Mouse (Mus musculus) G1E (cell line): ENCODE results near the gene Pdcd4. TPM values are rescaled to one million over a fixed set of nuclear protein-coding genes. Genes with fewer than 3 reads are reported as not detected.

Source experiments
- ATAC-seq: 2 replicates; pipeline ENCODE4 v1.8.0; 2016; ENCODE audit warnings: mild to moderate bottlenecking; ENCODE audit not compliant: insufficient number of reproducible peaks, poor library complexity, low FRiP score, severe bottlenecking; ENCODE audit errors: extremely low read depth
- DNase-seq: peaks from one replicate; pipeline ENCODE4 v3.0.0; 2012; ENCODE audit warnings: low spot score
- H3K27me3 ChIP-seq: 2 replicates; pipeline ENCODE4 v1.6.1; 2012; ENCODE audit warnings: mild to moderate bottlenecking, low read length, inconsistent platforms; ENCODE audit not compliant: insufficient read depth
- H3K36me3 ChIP-seq: replicated peaks from 2 replicates; pipeline ENCODE3; 2012; ENCODE audit warnings: mild to moderate bottlenecking, inconsistent platforms
- H3K4me1 ChIP-seq: 2 replicates; pipeline ENCODE4 v1.6.1; 2012; ENCODE audit warnings: low read depth, low read length, inconsistent platforms, mixed read lengths; ENCODE audit not compliant: insufficient read depth
- H3K4me3 ChIP-seq: 2 replicates; pipeline ENCODE4 v1.5.1; 2012; ENCODE audit warnings: low read depth, mild to moderate bottlenecking, inconsistent platforms, low read length, moderate library complexity, mixed read lengths
- H3K9me3 ChIP-seq: replicated peaks from 2 replicates; pipeline ENCODE4 v1.6.1; 2012; ENCODE audit warnings: inconsistent platforms
- CTCF ChIP-seq: IDR thresholded peaks from 2 replicates; pipeline ENCODE4 v1.5.1; 2012; ENCODE audit warnings: low read depth, low read length, inconsistent platforms, mixed read lengths
- GATA1 ChIP-seq: IDR thresholded peaks from 2 replicates; pipeline ENCODE4 v1.6.1; 2012; ENCODE audit warnings: borderline replicate concordance, low read length, inconsistent platforms, mixed read lengths
- GATA2 ChIP-seq: IDR thresholded peaks from 2 replicates; pipeline ENCODE4 v1.6.1; 2012; ENCODE audit warnings: low read depth, low read length, inconsistent platforms, borderline replicate concordance
- POLR2AphosphoS5 ChIP-seq: IDR thresholded peaks from 2 replicates; pipeline ENCODE4 v1.6.1; 2012; ENCODE audit warnings: low read depth, low read length, inconsistent platforms; ENCODE audit not compliant: insufficient replicate concordance
- TAL1 ChIP-seq: conservative IDR thresholded peaks from 2 replicates; pipeline ENCODE4 v1.6.1; 2012; ENCODE audit warnings: low read depth, low read length, inconsistent platforms, mixed read lengths
- polyA plus RNA-seq: library from polyadenylated mRNA; stranded (reverse); fragments of >175 nt; gene quantifications from 2 replicates; pipeline ENCODE4 v1.2.3, GENCODE M21; 2012
- total RNA-seq, 2 experiments: library from RNA; stranded (forward) in 1 of 2; stranded (reverse) in 1 of 2; fragments of 200-1000 nt in 1 of 2; fragments of >200 nt in 1 of 2; fragmentation: Nextera tagmentation in 1 of 2; gene quantifications; 2 replicates each; pipeline ENCODE4 v1.2.3; 2014 to 2017

Gene Pdcd4
- total and polyA plus RNA-seq, 3 experiments: 93.3 to 270 (median 255) TPM

GRCm38 (mm10) chr19:53877779-53878178, 14.3 kb upstream of the Pdcd4 start:
- H3K4me3 ChIP-seq: no peak overlapping the region
- no peaks in the 10 kb centered on the region for H3K36me3 ChIP-seq
- no peaks in the 10 kb centered on the region for H3K27me3 ChIP-seq
- no peak for DNase-seq
- ATAC-seq: no peak
- H3K9me3 ChIP-seq: no peaks in the 10 kb centered on the region
- TF ChIP-seq GATA1: no peak
- no peak for TF ChIP-seq POLR2AphosphoS5
- no peak for TF ChIP-seq CTCF
- TF ChIP-seq GATA2: no peak
- no peak for TF ChIP-seq TAL1
- H3K4me1 ChIP-seq: peaks cover 17% of the 10 kb centered on the region; the same call in 1 of the 2 replicates

- ATAC-seq (no peak), DNase-seq (no peak)
- Histone ChIP-seq H3K4me3 (no peak overlapping the region), H3K4me1 (peaks cover 27% of the 10 kb centered on the region), H3K9me3 (no peaks in the 10 kb centered on the region), H3K27me3 (no peaks in the 10 kb centered on the region), H3K36me3 (no peaks in the 10 kb centered on the region)
- TF ChIP-seq TAL1: no peak
- no peak for TF ChIP-seq GATA1
- TF ChIP-seq GATA2: no peak
- TF ChIP-seq CTCF: no peak
- TF ChIP-seq POLR2AphosphoS5: no peak
Measured at GRCm38 (mm10) chr19:53880460-53880859, 11.6 kb upstream of the Pdcd4 start.

GRCm38 (mm10) chr19:53881786-53882185, 10.2 kb upstream of the Pdcd4 start:
- DNase-seq: no peak
- ATAC-seq: no peak
- Histone ChIP-seq H3K27me3 (no peaks in the 10 kb centered on the region), H3K4me3 (no peak overlapping the region), H3K36me3 (no peaks in the 10 kb centered on the region), H3K9me3 (no peaks in the 10 kb centered on the region), H3K4me1 (peaks cover 37% of the 10 kb centered on the region)
- TF ChIP-seq CTCF (no peak), TAL1 (no peak), GATA1 (no peak)

GRCm38 (mm10) chr19:53885450-53885849, 6.6 kb upstream of the Pdcd4 start:
- no peak for TF ChIP-seq GATA2
- Histone ChIP-seq H3K27me3 (no peaks in the 10 kb centered on the region), H3K36me3 (no peaks in the 10 kb centered on the region), H3K9me3 (no peaks in the 10 kb centered on the region), H3K4me3 (no peak overlapping the region; the same call in 1 of the 2 replicates), H3K4me1 (peaks cover 65% of the 10 kb centered on the region)
- DNase-seq (no peak), ATAC-seq (no peak)

GRCm38 (mm10) chr19:53886576-53887370, 5.3 kb upstream of the Pdcd4 start:
- H3K4me1 ChIP-seq: peaks cover 77% of the 10 kb centered on the region
- no peaks in the 10 kb centered on the region for H3K27me3 ChIP-seq
- no peaks in the 10 kb centered on the region for H3K9me3 ChIP-seq
- H3K4me3 ChIP-seq: peak overlapping the region; percentile 25; the same call in 1 of the 2 replicates
- no peaks in the 10 kb centered on the region for H3K36me3 ChIP-seq
- ATAC-seq (peak; percentile 66), DNase-seq (no peak)
- no peak for TF ChIP-seq GATA2
- TF ChIP-seq TAL1: peak; percentile 88

GRCm38 (mm10) chr19:53887822-53888221, 4.2 kb upstream of the Pdcd4 start:
- no peak for TF ChIP-seq CTCF
- peak; percentile 78 for TF ChIP-seq TAL1
- Histone ChIP-seq H3K9me3 (no peaks in the 10 kb centered on the region), H3K4me3 (no peak overlapping the region), H3K27me3 (no peaks in the 10 kb centered on the region), H3K36me3 (no peaks in the 10 kb centered on the region), H3K4me1 (peaks cover 86% of the 10 kb centered on the region)
- no peak for DNase-seq
- no peak for ATAC-seq

GRCm38 (mm10) chr19:53888331-53888730, 3.7 kb upstream of the Pdcd4 start:
- no peaks in the 10 kb centered on the region for H3K9me3 ChIP-seq
- DNase-seq (no peak), ATAC-seq (no peak)
- no peak overlapping the region for H3K4me3 ChIP-seq
- H3K4me1 ChIP-seq: peaks cover 87% of the 10 kb centered on the region
- H3K27me3 ChIP-seq: no peaks in the 10 kb centered on the region
- TF ChIP-seq GATA2 (no peak), POLR2AphosphoS5 (no peak), TAL1 (no peak), GATA1 (no peak), CTCF (no peak)
- no peaks in the 10 kb centered on the region for H3K36me3 ChIP-seq
